Mouse (Mus musculus): ENCODE measurements around the gene Gdap1l1. TPM values are rescaled to one million over a fixed set of nuclear protein-coding genes. Genes with fewer than 3 reads are reported as not detected.
A peak's percentile ranks its signal among the peaks of the same experiment; 100 is the strongest.

Gene Gdap1l1
- polyA plus RNA-seq, 1 experiment from 2014 or later, result 135 TPM

DNA sequence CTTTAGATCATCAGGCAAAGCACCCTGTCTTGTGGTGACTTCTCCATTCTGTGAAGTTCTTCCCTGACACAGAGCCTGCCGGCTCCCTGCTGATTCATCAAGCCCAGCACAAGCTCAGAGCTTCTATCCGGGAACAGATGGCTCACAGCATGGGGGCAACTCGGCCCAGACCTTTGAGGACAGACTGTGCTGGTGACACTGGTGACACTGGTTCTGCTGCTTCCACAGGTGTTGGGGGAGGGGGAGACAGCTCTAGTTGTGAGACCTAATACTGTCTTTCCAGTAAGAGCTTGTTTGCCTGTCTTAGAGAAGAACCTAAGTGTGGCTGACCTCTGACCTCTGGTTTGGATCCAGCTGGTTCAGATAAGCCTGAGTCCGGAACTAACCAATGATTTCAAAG is 4.3 kb upstream of the Gdap1l1 start:
- no peak overlapping the region for H3K4me3 ChIP-seq (replicated peaks; ENCODE audit: low read depth, low read length)
- DNase-seq, result no peak
- H3K4me2 ChIP-seq (ENCODE audit: low read length), result no peak overlapping the region
- no peak overlapping the region for H3K27ac ChIP-seq (replicated peaks; ENCODE audit: low read depth, low read length)
- ATAC-seq (ENCODE audit: low FRiP score, low TSS enrichment), result no peak
- H3K9me3 ChIP-seq (ENCODE audit: control insufficient read depth, low read length), result no peaks in the 10 kb centered on the region
- no peaks in the 10 kb centered on the region for H3K27me3 ChIP-seq (ENCODE audit: control insufficient read depth, insufficient read depth, low read length)
- no peak overlapping the region for H3K9ac ChIP-seq (replicated peaks; ENCODE audit: low read length)
- H3K36me3 ChIP-seq (ENCODE audit: control insufficient read depth, insufficient read depth, low read length), result no peaks in the 10 kb centered on the region
- peaks cover 7% of the 10 kb centered on the region; the same call in 1 of the 2 replicates for H3K4me1 ChIP-seq (ENCODE audit: control insufficient read depth, insufficient read depth, low read length)
- 23% methylated on average over 4 of the region's 4 CpGs for WGBS

DNA sequence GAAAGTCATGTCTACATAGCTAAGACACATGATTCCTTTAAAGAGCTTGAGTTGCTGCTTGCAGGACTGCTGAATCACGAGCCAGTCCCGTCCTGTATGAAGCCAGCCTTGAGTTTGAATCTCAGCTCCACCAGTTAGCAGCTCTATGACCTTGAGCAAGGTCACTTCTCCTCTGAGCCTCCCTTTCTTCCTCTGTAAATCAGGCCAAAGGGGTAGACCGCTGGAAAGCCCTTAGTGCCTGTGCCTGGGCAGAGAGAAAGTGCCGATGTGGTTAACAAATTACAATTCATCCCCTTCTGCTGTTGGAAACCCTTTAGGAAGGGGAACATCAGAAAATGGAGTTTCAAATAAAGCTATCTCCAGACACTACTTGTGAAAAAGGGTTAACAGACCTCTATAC is 476 bp upstream of the Gdap1l1 start:
- Histone ChIP-seq H3K4me2 (ENCODE audit: low read length) (peak overlapping the region; percentile 75), H3K27ac (replicated peaks; ENCODE audit: low read depth, low read length) (peak overlapping the region; percentile 92), H3K36me3 (ENCODE audit: control insufficient read depth, insufficient read depth, low read length) (0 out of 2 replicates have a peak, but pooled peaks cover 4% of the 10 kb centered on the region), H3K4me1 (ENCODE audit: control insufficient read depth, insufficient read depth, low read length) (peaks cover 26% of the 10 kb centered on the region), H3K4me3 (replicated peaks; ENCODE audit: low read depth, low read length) (peak overlapping the region; percentile 91), H3K9me3 (ENCODE audit: control insufficient read depth, low read length) (no peaks in the 10 kb centered on the region), H3K9ac (replicated peaks; ENCODE audit: low read length) (peak overlapping the region; percentile 94), H3K27me3 (ENCODE audit: control insufficient read depth, insufficient read depth, low read length) (no peaks in the 10 kb centered on the region)
- 36% methylated on average over 4 of the region's 4 CpGs for WGBS
- ATAC-seq (ENCODE audit: low FRiP score, low TSS enrichment) (no peak), DNase-seq (peak; percentile 16)

DNA sequence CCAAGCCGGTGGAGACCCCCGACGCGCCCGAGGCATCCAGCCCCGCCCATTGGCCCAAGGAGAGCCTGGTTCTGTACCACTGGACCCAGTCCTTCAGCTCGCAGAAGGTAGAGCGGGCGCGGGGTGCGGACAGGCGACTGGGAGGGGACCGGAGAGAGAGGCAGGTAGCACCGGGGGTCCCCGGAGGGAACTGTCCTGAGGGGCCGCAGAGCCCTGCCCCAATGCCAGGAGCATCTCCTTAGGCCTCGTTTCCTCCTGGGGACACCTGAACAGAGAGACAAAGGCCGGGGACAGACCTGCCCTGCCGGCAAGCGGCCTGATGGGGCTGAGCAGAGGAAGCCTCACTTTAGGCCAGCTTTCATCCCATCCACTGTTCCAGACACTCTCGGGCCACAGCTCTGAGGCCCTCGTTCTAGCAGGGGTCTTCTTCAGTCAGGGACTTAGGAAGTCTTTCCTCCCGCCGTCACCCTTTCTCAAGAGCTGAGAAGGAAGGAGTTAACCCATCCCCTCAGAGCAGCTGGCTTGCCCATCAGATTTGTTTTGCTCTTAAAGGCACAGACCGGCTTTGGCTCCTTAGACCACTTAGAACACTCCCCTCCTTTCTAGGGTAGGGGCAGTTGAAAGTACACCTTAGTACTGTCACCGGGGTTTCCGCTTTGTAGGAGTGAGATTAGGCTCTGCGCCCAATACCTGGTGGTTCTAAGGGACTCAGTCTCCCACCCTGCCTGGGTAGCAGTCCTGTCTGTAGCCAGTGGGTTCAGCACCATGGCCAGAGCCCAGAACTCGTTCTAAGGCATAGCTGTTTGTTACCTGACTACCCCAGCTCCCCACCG is 559 bp downstream of the Gdap1l1 start:
- H3K4me1 ChIP-seq (ENCODE audit: control insufficient read depth, insufficient read depth, low read length), result peaks cover 26% of the 10 kb centered on the region
- H3K4me2 ChIP-seq (ENCODE audit: low read length), result peak overlapping the region; percentile 75
- peak; percentile 59 for ATAC-seq (ENCODE audit: low FRiP score, low TSS enrichment)
- WGBS, result 1% methylated on average over 30 of the region's 30 CpGs
- H3K36me3 ChIP-seq (ENCODE audit: control insufficient read depth, insufficient read depth, low read length), result 0 out of 2 replicates have a peak, but pooled peaks cover 6% of the 10 kb centered on the region
- peak overlapping the region; percentile 91 for H3K4me3 ChIP-seq (replicated peaks; ENCODE audit: low read depth, low read length)
- peak overlapping the region; percentile 92 for H3K27ac ChIP-seq (replicated peaks; ENCODE audit: low read depth, low read length)
- peak overlapping the region; percentile 94 for H3K9ac ChIP-seq (replicated peaks; ENCODE audit: low read length)
- peak; percentile 76 for DNase-seq
- H3K27me3 ChIP-seq (ENCODE audit: control insufficient read depth, insufficient read depth, low read length), result no peaks in the 10 kb centered on the region
- no peaks in the 10 kb centered on the region for H3K9me3 ChIP-seq (ENCODE audit: control insufficient read depth, low read length)

DNA sequence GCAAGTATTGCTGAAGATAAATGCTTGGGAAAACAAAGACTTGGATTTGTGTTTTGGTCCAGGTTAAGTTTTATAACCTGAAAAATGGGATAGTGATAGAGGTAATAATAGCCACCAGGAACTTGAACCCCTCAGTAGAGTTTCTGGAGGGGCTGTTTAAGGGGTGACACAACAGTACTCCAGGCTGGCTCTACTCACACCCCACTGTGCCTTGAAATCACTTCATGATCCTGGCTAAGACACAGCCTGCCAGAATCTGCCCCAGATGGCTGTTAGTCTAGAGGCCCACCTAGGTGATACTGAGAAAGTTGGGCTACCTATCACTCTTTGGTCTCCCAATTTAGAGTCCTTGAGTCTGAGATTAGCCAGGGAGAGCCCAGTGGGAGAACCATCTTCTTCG is 1.2 kb downstream of the Gdap1l1 start:
- peak overlapping the region; percentile 94 for H3K9ac ChIP-seq (replicated peaks; ENCODE audit: low read length)
- H3K4me1 ChIP-seq (ENCODE audit: control insufficient read depth, insufficient read depth, low read length), result peaks cover 26% of the 10 kb centered on the region
- H3K4me3 ChIP-seq (replicated peaks; ENCODE audit: low read depth, low read length), result peak overlapping the region; percentile 91
- DNase-seq (no peak), ATAC-seq (ENCODE audit: low FRiP score, low TSS enrichment) (no peak)
- no peaks in the 10 kb centered on the region for H3K9me3 ChIP-seq (ENCODE audit: control insufficient read depth, low read length)
- 0 out of 2 replicates have a peak overlapping the region, but pooled peaks have one; percentile 92 for H3K27ac ChIP-seq (replicated peaks; ENCODE audit: low read depth, low read length)
- peak overlapping the region; percentile 75 for H3K4me2 ChIP-seq (ENCODE audit: low read length)
- 76% methylated on average over 1 of the region's 1 CpGs for WGBS
- H3K27me3 ChIP-seq (ENCODE audit: control insufficient read depth, insufficient read depth, low read length), result no peaks in the 10 kb centered on the region
- 0 out of 2 replicates have a peak, but pooled peaks cover 6% of the 10 kb centered on the region for H3K36me3 ChIP-seq (ENCODE audit: control insufficient read depth, insufficient read depth, low read length)

DNA sequence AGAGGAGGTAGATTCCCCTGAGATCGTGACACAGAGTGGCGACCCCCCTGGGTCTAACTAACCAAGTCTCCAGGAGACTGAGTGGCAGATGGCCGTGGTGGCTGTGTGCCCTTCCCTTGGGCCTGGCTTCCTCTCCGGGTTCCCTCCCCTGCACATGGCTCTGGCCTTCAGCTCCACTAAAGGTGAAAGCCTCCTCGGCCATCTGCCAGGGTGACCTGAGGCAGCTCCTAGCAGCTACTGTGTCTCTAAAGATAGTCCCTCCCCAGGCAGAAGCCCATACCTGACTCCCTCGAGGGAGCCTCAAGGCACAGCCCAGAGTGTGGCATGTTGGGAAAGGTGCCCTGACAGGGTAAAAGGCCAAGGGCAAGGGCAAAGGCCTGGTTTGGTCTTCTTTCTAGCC is 5.3 kb downstream of the Gdap1l1 start:
- Histone ChIP-seq H3K4me2 (ENCODE audit: low read length) (no peak overlapping the region), H3K9ac (replicated peaks; ENCODE audit: low read length) (no peak overlapping the region), H3K27me3 (ENCODE audit: control insufficient read depth, insufficient read depth, low read length) (no peaks in the 10 kb centered on the region), H3K36me3 (ENCODE audit: control insufficient read depth, insufficient read depth, low read length) (peaks cover 30% of the 10 kb centered on the region), H3K4me3 (replicated peaks; ENCODE audit: low read depth, low read length) (no peak overlapping the region), H3K9me3 (ENCODE audit: control insufficient read depth, low read length) (no peaks in the 10 kb centered on the region), H3K4me1 (ENCODE audit: control insufficient read depth, insufficient read depth, low read length) (peaks cover 19% of the 10 kb centered on the region), H3K27ac (replicated peaks; ENCODE audit: low read depth, low read length) (no peak overlapping the region)
- 75% methylated on average over 6 of the region's 6 CpGs for WGBS
- DNase-seq, result no peak
- ATAC-seq (ENCODE audit: low FRiP score, low TSS enrichment), result no peak

DNA sequence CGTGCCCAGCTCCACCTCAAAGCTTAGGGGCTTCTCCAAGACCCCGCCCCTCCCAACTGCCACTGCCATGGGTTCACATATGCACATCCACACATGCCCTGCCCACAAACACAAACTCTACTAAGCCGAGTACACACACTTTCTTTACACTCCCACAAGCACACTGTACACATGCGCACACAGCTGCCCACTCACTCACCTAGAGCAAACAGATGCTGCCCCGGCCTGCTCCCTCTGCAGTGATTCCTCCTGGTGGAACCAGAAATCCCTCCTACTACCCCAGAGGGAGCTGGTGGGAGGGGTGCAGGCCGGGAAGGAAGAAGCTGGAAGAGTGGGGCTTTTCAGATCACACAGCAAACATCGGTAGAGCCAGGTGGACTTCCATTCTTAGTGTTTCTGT is 5.7 kb downstream of the Gdap1l1 start:
- 75% methylated on average over 7 of the region's 7 CpGs for WGBS
- H3K9ac ChIP-seq (replicated peaks; ENCODE audit: low read length), result no peak overlapping the region
- no peak for ATAC-seq (ENCODE audit: low FRiP score, low TSS enrichment)
- H3K4me2 ChIP-seq (ENCODE audit: low read length), result no peak overlapping the region
- H3K36me3 ChIP-seq (ENCODE audit: control insufficient read depth, insufficient read depth, low read length), result peaks cover 34% of the 10 kb centered on the region
- no peak overlapping the region for H3K4me3 ChIP-seq (replicated peaks; ENCODE audit: low read depth, low read length)
- no peak overlapping the region for H3K27ac ChIP-seq (replicated peaks; ENCODE audit: low read depth, low read length)
- no peaks in the 10 kb centered on the region for H3K27me3 ChIP-seq (ENCODE audit: control insufficient read depth, insufficient read depth, low read length)
- H3K4me1 ChIP-seq (ENCODE audit: control insufficient read depth, insufficient read depth, low read length), result peaks cover 19% of the 10 kb centered on the region
- no peaks in the 10 kb centered on the region for H3K9me3 ChIP-seq (ENCODE audit: control insufficient read depth, low read length)
- no peak for DNase-seq

DNA sequence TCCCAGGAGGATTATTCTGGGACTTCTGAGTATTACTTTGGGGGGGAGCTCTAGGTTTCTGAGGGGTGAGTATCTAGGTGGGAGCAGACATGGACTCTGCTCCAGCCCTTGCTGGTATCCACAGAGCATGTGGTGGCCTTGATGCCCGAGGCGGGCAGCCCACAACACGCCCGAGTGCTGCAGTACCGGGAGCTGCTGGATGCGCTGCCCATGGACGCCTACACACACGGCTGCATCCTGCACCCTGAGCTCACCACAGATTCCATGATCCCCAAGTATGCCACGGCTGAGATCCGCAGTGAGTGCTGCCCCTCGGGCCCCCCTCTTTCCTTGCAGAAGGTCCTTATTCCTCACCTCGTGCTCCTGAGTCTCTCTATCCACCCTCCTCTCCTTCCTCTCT is 9.1 kb downstream of the Gdap1l1 start:
- Histone ChIP-seq H3K4me1 (ENCODE audit: control insufficient read depth, insufficient read depth, low read length) (no peaks in the 10 kb centered on the region), H3K36me3 (ENCODE audit: control insufficient read depth, insufficient read depth, low read length) (peaks cover 63% of the 10 kb centered on the region), H3K27ac (replicated peaks; ENCODE audit: low read depth, low read length) (no peak overlapping the region), H3K4me3 (replicated peaks; ENCODE audit: low read depth, low read length) (no peak overlapping the region), H3K27me3 (ENCODE audit: control insufficient read depth, insufficient read depth, low read length) (no peaks in the 10 kb centered on the region), H3K9ac (replicated peaks; ENCODE audit: low read length) (no peak overlapping the region), H3K9me3 (ENCODE audit: control insufficient read depth, low read length) (no peaks in the 10 kb centered on the region), H3K4me2 (ENCODE audit: low read length) (no peak overlapping the region)
- DNase-seq (no peak), ATAC-seq (ENCODE audit: low FRiP score, low TSS enrichment) (no peak)
- WGBS, result 82% methylated on average over 12 of the region's 12 CpGs

DNA sequence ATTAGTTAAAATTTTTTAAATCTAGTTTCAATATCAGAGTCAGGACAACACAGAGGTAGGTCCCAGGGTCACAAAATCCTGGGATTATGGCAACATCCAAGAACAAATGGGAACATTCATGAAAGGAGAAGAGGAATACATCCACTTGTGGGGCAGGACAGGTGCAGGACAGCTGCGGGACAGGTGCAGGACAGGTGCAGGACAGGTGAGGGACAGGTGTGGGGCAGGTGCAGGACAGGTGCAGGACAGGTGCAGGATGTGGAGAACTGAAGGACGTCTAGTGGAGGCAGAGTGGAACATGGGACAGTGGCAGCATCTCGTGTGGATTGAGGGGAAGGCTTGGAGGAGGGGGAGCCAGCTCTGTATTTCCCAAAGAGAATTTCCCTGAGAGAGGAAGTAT is 11.0 kb downstream of the Gdap1l1 start:
- 72% methylated on average over 3 of the region's 3 CpGs for WGBS
- peaks cover 76% of the 10 kb centered on the region for H3K36me3 ChIP-seq (ENCODE audit: control insufficient read depth, insufficient read depth, low read length)

More for the DNA sequence above, 11.0 kb downstream of the Gdap1l1 start:
- Histone ChIP-seq H3K27ac (replicated peaks; ENCODE audit: low read depth, low read length) (no peak overlapping the region), H3K4me3 (replicated peaks; ENCODE audit: low read depth, low read length) (no peak overlapping the region), H3K4me1 (ENCODE audit: control insufficient read depth, insufficient read depth, low read length) (no peaks in the 10 kb centered on the region), H3K9ac (replicated peaks; ENCODE audit: low read length) (no peak overlapping the region), H3K4me2 (ENCODE audit: low read length) (no peak overlapping the region), H3K9me3 (ENCODE audit: control insufficient read depth, low read length) (no peaks in the 10 kb centered on the region), H3K27me3 (ENCODE audit: control insufficient read depth, insufficient read depth, low read length) (no peaks in the 10 kb centered on the region)
- ATAC-seq (ENCODE audit: low FRiP score, low TSS enrichment) (no peak), DNase-seq (no peak)

All from midbrain, embryonic 14.5 days (tissue).